Mouse (Mus musculus) heart, embryonic 14.5 days (tissue): ENCODE measurements around the gene Gm9008. TPM values are rescaled to one million over a fixed set of nuclear protein-coding genes. Genes with fewer than 3 reads are reported as not detected.
"Not testable (repeated sequence)": the region's sequence is repeated elsewhere in the genome, so short reads cannot be mapped to it uniquely, and the experiment has no call there.

Experiments used
- ATAC-seq: fragments of 200-750 bp; cut with Nextera tagmentation; 2 replicates; pipeline ENCODE4 v1.8.0; 2017; ENCODE audit warnings: low read depth, moderate TSS enrichment; ENCODE audit not compliant: insufficient number of reproducible peaks, insufficient read depth, low FRiP score
- H3K27ac ChIP-seq, 2 experiments: fragments of 200-500 bp in 1 of 2; fragments of 300-500 bp in 1 of 2; sonication (generic) in 1 of 2; replicated peaks in 1 of 2; 2 replicates each; pipeline ENCODE4 v1.5.1; 2012 to 2014; ENCODE audit warnings: low read depth in 2 of 2, low read length in 2 of 2, control low read depth in 1 of 2, mild to moderate bottlenecking in 1 of 2, mixed read lengths in 1 of 2; ENCODE audit not compliant: control insufficient read depth in 1 of 2, insufficient read depth in 1 of 2
- H3K27me3 ChIP-seq: fragments of 300-500 bp; sonication (generic); 2 replicates; pipeline ENCODE4 v1.6.1; 2014; ENCODE audit warnings: mild to moderate bottlenecking, low read length, control low read depth; ENCODE audit not compliant: control insufficient read depth, insufficient read depth
- H3K36me3 ChIP-seq: fragments of 300-500 bp; sonication (generic); 2 replicates; pipeline ENCODE4 v1.6.1; 2014; ENCODE audit warnings: mild to moderate bottlenecking, control low read depth, low read length, mixed read lengths; ENCODE audit not compliant: control insufficient read depth, insufficient read depth
- H3K4me1 ChIP-seq, 2 experiments: fragments of 200-500 bp in 1 of 2; fragments of 300-500 bp in 1 of 2; sonication (generic) in 1 of 2; 2 replicates each; pipeline ENCODE4 v1.6.1; 2012 to 2014; ENCODE audit warnings: low read length in 2 of 2, control low read depth in 1 of 2, mixed read lengths in 1 of 2; ENCODE audit not compliant: control insufficient read depth in 2 of 2, insufficient read depth in 2 of 2
- H3K4me2 ChIP-seq: fragments of 300-500 bp; sonication (generic); 2 replicates; pipeline ENCODE4 v1.6.1; 2014; ENCODE audit warnings: mild to moderate bottlenecking, low read length
- H3K4me3 ChIP-seq, 2 experiments: fragments of 200-500 bp in 1 of 2; fragments of 300-500 bp in 1 of 2; sonication (generic) in 1 of 2; 2 replicates each; pipeline ENCODE4 v1.5.1; 2012 to 2014; ENCODE audit warnings: low read length in 2 of 2, mild to moderate bottlenecking in 2 of 2, control low read depth in 1 of 2, low read depth in 1 of 2, moderate library complexity in 1 of 2; ENCODE audit not compliant: control insufficient read depth in 1 of 2, insufficient read depth in 1 of 2
- H3K9ac ChIP-seq: fragments of 300-500 bp; sonication (generic); 2 replicates; pipeline ENCODE4 v1.6.1; 2014; ENCODE audit warnings: mild to moderate bottlenecking, low read length
- H3K9me3 ChIP-seq: fragments of 300-500 bp; sonication (generic); 2 replicates; pipeline ENCODE4 v1.6.1; 2016; ENCODE audit warnings: low read length, control low read depth; ENCODE audit not compliant: control insufficient read depth
- WGBS: fragments of 180-500 bp; shearing (Covaris S2); extraction: QIAGEN DNeasy Blood & Tissue Kit; methylation state at CpG from one replicate; pipeline ENCODE4 v1.1.7; 2014; 5-methylcytosine and 5-hydroxymethylcytosine counted together
- polyA plus RNA-seq: library from polyadenylated mRNA; unstranded; fragments of >200 nt; fragmentation: Nextera tagmentation; extraction: Ambion mirVana; gene quantifications from 2 replicates; pipeline ENCODE4 v1.2.1, GENCODE M21; 2014

Gene Gm9008
- polyA plus RNA-seq = 0.20 and 0.27 TPM in 2 replicates

DNA sequence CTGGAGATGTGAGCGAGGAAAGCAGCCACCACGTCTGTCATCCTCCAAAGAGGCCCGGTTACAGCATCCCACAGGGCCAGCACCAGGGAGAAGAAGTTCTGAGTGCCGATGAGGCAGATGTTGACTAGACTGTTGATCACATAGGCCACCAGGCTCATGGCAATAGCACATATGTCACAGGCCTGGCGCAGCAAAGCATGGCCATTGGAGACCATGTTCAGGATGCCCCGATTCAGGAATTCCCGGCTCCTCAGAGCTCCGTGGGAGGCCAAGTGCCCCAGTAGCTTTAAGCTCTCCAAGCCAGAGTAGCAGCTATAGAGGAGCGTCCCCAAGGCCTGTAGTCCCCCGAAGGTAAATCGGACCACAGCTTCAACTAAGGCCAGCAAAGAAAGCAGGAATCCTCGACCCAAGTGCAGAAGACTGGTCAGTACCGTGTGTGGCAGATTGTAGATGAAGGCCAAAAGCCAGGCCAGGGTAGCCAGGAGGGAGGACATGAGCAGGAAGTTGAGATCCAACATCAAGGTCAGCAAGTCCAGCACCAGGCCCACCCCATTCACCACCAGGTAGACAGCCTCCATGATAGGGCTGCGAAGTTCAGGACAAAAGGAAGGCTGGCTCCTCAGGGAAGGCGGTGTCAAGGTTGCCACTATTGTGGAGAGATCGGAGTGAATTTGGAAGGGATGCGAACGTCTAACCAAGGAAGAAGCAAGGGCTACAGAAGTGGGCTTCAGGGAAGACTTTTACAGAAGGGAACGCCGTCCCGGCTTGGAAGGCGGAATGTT, at the start of gene Gm9008:
Gene Gm9008 (minus strand): TSS at position 731 of the 782 bp plus-strand sequence.
- not testable (repeated sequence) for ATAC-seq, H3K27ac ChIP-seq
- 90% methylated on average over 18 of the region's 22 CpGs for WGBS

DNA sequence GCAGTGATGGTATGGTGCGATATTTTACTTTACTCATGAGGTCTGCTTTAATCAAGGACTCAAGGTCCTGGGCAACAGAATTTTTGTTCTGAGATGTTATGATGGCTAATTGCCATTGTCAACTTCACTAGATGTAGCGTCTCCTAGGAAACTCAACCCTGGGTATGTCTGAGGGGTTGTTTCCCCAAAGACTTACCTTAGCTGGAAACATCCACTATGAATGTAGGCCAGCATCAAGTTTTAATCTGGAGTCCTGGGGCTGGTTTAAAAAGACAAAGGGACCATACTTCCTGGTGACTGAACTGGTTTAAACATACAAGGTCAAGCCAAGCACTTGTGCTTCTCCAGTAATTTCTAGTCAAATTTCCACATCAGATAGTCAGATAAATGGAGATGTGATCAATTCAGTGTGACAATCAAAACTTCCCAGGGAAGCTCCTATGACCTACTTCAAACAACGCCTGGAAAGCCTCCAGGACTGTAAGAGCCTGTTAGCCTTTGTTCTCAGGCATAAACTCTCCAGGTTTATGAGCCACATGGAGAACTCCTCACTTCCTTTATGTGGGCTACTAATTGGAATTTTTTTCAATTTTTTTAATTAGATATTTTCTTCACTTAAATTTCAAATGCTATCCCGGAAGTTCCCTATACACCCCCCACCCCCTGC, 24.5 kb upstream of the Gm9008 start:
- H3K27ac ChIP-seq = no peak overlapping the region
- no peak overlapping the region for H3K9ac ChIP-seq
- no peak overlapping the region for H3K4me2 ChIP-seq
- no peaks in the 10 kb centered on the region for H3K9me3 ChIP-seq
- no peak for ATAC-seq
- no peak overlapping the region for H3K4me3 ChIP-seq
- H3K4me1 ChIP-seq = no peaks in the 10 kb centered on the region
- no peaks in the 10 kb centered on the region for H3K36me3 ChIP-seq
- WGBS = 80% methylated on average over 4 of the region's 4 CpGs
- no peaks in the 10 kb centered on the region for H3K27me3 ChIP-seq

More for the DNA sequence above, at the start of gene Gm9008:
- H3K4me2 ChIP-seq, H3K36me3 ChIP-seq, H3K9me3 ChIP-seq, H3K4me1 ChIP-seq, H3K9ac ChIP-seq, H3K4me3 ChIP-seq, H3K27me3 ChIP-seq: not testable (repeated sequence)

DNA sequence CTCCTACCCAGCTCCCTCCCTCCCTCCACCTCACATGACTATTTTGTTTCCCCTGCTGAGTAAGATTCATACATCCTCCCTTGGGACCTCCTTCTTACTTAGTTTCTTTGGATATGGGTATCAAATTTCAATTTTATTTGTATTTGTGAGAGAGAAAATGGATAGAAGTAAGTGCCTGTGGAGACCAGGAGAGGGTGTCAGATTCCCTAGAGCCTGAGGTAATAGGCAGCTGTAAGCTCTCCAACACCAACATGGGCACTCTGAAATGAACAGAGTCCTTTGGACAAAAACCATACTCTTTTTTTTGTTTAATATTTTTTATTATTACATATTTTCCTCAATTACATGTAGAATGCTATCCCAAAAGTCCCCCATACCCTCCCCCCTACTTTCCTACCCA, 12.6 kb upstream of the Gm9008 start:
- H3K36me3 ChIP-seq = no peaks in the 10 kb centered on the region
- H3K9me3 ChIP-seq = no peaks in the 10 kb centered on the region
- no peaks in the 10 kb centered on the region for H3K4me1 ChIP-seq
- H3K27ac ChIP-seq = no peak overlapping the region
- H3K27me3 ChIP-seq = no peaks in the 10 kb centered on the region
- no peak overlapping the region for H3K9ac ChIP-seq
- H3K4me3 ChIP-seq = no peak overlapping the region
- H3K4me2 ChIP-seq = no peak overlapping the region
- no peak for ATAC-seq

DNA sequence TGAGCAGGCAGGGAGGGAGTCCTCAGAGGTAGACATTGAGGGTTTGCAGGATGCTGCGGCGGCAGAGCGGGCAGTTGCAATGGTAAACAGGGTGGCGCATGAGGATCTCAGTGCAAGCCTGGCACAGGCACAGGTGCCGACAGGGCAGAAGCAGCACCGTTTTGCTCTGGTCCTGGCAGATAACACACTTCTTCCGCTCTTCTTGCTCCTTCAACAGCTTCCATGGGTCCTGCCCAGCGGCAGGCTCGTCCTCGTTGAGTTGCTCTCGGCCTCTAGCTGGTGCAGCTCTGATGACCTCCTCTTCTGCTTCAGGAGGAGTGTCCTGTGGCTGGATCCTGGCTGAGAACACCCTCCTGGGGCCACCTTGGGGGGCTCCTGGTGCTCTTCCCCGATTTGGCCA, 1.2 kb downstream of the Gm9008 start:
- not testable (repeated sequence) for H3K27ac ChIP-seq, H3K9ac ChIP-seq, H3K4me3 ChIP-seq, H3K36me3 ChIP-seq, ATAC-seq, H3K9me3 ChIP-seq, H3K4me2 ChIP-seq, H3K27me3 ChIP-seq, H3K4me1 ChIP-seq
- 86% methylated on average over 6 of the region's 12 CpGs for WGBS

DNA sequence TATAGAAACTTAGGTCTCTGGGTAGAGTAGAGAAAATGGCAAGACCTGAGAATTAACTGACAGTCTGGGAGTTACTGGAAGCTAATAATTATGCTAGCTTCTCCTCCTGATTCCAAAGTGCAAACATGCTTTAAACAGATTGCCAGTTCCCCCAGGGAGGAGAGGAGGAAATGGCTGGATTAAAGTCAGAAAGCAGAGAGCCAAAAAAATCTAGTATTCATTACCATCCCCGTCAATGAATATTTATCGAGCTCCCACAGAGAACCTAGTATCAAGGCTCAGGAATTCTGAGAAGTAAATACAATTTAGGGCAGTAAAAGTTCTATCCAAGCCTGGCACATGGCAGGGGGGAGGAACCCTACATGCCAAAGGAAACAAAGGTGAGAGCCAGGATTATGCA, 29.4 kb downstream of the Gm9008 start:
- Histone ChIP-seq H3K4me1 (no peaks in the 10 kb centered on the region), H3K36me3 (no peaks in the 10 kb centered on the region), H3K27me3 (no peaks in the 10 kb centered on the region), H3K4me2 (no peak overlapping the region), H3K9me3 (no peaks in the 10 kb centered on the region), H3K4me3 (no peak overlapping the region), H3K9ac (no peak overlapping the region), H3K27ac (no peak overlapping the region)
- 42% methylated on average over 2 of the region's 2 CpGs for WGBS
- ATAC-seq = no peak
